Mouse (Mus musculus) megakaryocyte, embryonic 14.5 days (primary cell): ENCODE data around the gene Agpat3.

Experiments used
- FLI1 ChIP-seq: IDR thresholded peaks from 2 replicates; pipeline ENCODE4 v1.6.1; 2012; ENCODE audit warnings: low read length, inconsistent platforms, mixed read lengths
- GATA1 ChIP-seq: IDR thresholded peaks from 3 replicates; pipeline ENCODE4 v1.6.1; 2012; ENCODE audit warnings: mixed read lengths, low read length, inconsistent platforms, borderline replicate concordance

GRCm38 (mm10) chr10:78329305-78329704 is 23.0 kb downstream of the Agpat3 start:
- TF ChIP-seq GATA1, result no peak
- no peak for TF ChIP-seq FLI1
